Mouse (Mus musculus) MEL (cell line): ENCODE results near the gene Gphb5. TPM values are rescaled to one million over a fixed set of nuclear protein-coding genes. Genes with fewer than 3 reads are reported as not detected.

Source experiments
- DNase-seq: peaks from one replicate; pipeline ENCODE4 v3.0.0; 2011; ENCODE audit warnings: low read depth, low spot score
- H3K27ac ChIP-seq: 2 replicates; pipeline ENCODE4 v1.5.1; 2012; ENCODE audit warnings: low read depth, mild to moderate bottlenecking, control low read depth, low read length, moderate library complexity; ENCODE audit not compliant: control insufficient read depth
- H3K27me3 ChIP-seq, 2 experiments: fragments of 150-350 bp in 1 of 2; sonication (generic) in 1 of 2; 2 replicates each; pipeline ENCODE4 v1.6.1; 2012; ENCODE audit warnings: low read length in 2 of 2, mild to moderate bottlenecking in 2 of 2, improper control_type of control experiment in 1 of 2, moderate library complexity in 1 of 2; ENCODE audit not compliant: insufficient read depth in 2 of 2, control insufficient read depth in 1 of 2
- H3K36me3 ChIP-seq, 2 experiments: 2 replicates each; pipeline ENCODE4 v1.6.1; 2012 to 2014; ENCODE audit warnings: low read length in 2 of 2, improper control_type of control experiment in 1 of 2, inconsistent platforms in 1 of 2, mild to moderate bottlenecking in 1 of 2; ENCODE audit not compliant: insufficient read depth in 2 of 2, control insufficient read depth in 1 of 2
- H3K4me1 ChIP-seq, 2 experiments: fragments of 150-350 bp in 1 of 2; sonication (generic) in 1 of 2; 2 replicates each; pipeline ENCODE4 v1.6.1; 2012; ENCODE audit warnings: low read length in 2 of 2, improper control_type of control experiment in 1 of 2, mild to moderate bottlenecking in 1 of 2; ENCODE audit not compliant: insufficient read depth in 2 of 2, control insufficient read depth in 1 of 2
- H3K4me3 ChIP-seq, 2 experiments: fragments of 150-350 bp in 1 of 2; sonication (generic) in 1 of 2; 2 replicates each; pipeline ENCODE4 v1.5.1; 2012; ENCODE audit warnings: low read depth in 2 of 2, low read length in 2 of 2, mild to moderate bottlenecking in 2 of 2, moderate library complexity in 2 of 2, control low read depth in 1 of 2, improper control_type of control experiment in 1 of 2; ENCODE audit not compliant: control insufficient read depth in 1 of 2, insufficient read depth in 1 of 2
- H3K79me2 ChIP-seq: 2 replicates; pipeline ENCODE4 v1.6.1; 2012; ENCODE audit warnings: mild to moderate bottlenecking, low read length, moderate library complexity; ENCODE audit not compliant: control insufficient read depth, poor library complexity, insufficient read depth
- H3K9ac ChIP-seq: 2 replicates; pipeline ENCODE4 v1.6.1; 2012; ENCODE audit warnings: low read depth, mild to moderate bottlenecking, control low read depth, low read length, moderate library complexity; ENCODE audit not compliant: control insufficient read depth, poor library complexity, severe bottlenecking
- H3K9me3 ChIP-seq: fragments of 150-350 bp; sonication (generic); replicated peaks from 2 replicates; pipeline ENCODE4 v1.6.1; 2012; ENCODE audit warnings: mild to moderate bottlenecking, low read length, improper control_type of control experiment, moderate library complexity; ENCODE audit not compliant: insufficient read depth
- CHD1 ChIP-seq: IDR thresholded peaks from 2 replicates; pipeline ENCODE4 v1.6.1; 2012; ENCODE audit warnings: low read depth, mild to moderate bottlenecking, inconsistent platforms, low read length, improper control_type of control experiment
- CTCF ChIP-seq, 3 experiments: IDR thresholded peaks in 2 of 3; conservative IDR thresholded peaks in 1 of 3; 2 replicates each; pipeline ENCODE4 v1.5.1; 2011 to 2012; ENCODE audit warnings: low read length in 3 of 3, low read depth in 2 of 3, mild to moderate bottlenecking in 2 of 3, improper control_type of control experiment in 1 of 3, inconsistent platforms in 1 of 3, mixed read lengths in 1 of 3, moderate library complexity in 1 of 3; ENCODE audit not compliant: control insufficient read depth in 1 of 3, insufficient read depth in 1 of 3, poor library complexity in 1 of 3, severe bottlenecking in 1 of 3
- ELF1 ChIP-seq: IDR thresholded peaks from 2 replicates; pipeline ENCODE4 v1.6.1; 2014; ENCODE audit warnings: low read depth, mild to moderate bottlenecking, inconsistent platforms, low read length, improper control_type of control experiment, moderate library complexity
- GATA1 ChIP-seq: IDR thresholded peaks from 2 replicates; pipeline ENCODE4 v1.6.1; 2011; ENCODE audit warnings: low read depth, low read length, improper control_type of control experiment
- JUND ChIP-seq: IDR thresholded peaks from 2 replicates; pipeline ENCODE4 v1.6.1; 2011; ENCODE audit warnings: low read depth, mild to moderate bottlenecking, improper control_type of control experiment, low read length
- MAFK ChIP-seq: IDR thresholded peaks from 2 replicates; pipeline ENCODE4 v1.6.1; 2011; ENCODE audit warnings: low read depth, mild to moderate bottlenecking, low read length, improper control_type of control experiment, borderline replicate concordance
- MAZ ChIP-seq: IDR thresholded peaks from 2 replicates; pipeline ENCODE4 v1.6.1; 2012; ENCODE audit warnings: low read depth, mild to moderate bottlenecking, inconsistent platforms, low read length, improper control_type of control experiment
- MYB ChIP-seq: IDR thresholded peaks from 2 replicates; pipeline ENCODE4 v1.6.1; 2011; ENCODE audit warnings: mild to moderate bottlenecking, low read depth, low read length, improper control_type of control experiment
- MYC ChIP-seq: IDR thresholded peaks from 2 replicates; pipeline ENCODE4 v1.6.1; 2011; ENCODE audit warnings: low read depth, mild to moderate bottlenecking, low read length, improper control_type of control experiment, moderate library complexity
- NELFE ChIP-seq: IDR thresholded peaks from 2 replicates; pipeline ENCODE4 v1.6.1; 2011; ENCODE audit warnings: low read depth, low read length, improper control_type of control experiment
- POLR2A ChIP-seq, 2 experiments: IDR thresholded peaks; 2 replicates each; pipeline ENCODE4 v1.6.1; 2011 to 2012; ENCODE audit warnings: low read length in 2 of 2, mild to moderate bottlenecking in 2 of 2, control low read depth in 1 of 2, improper control_type of control experiment in 1 of 2, low read depth in 1 of 2, moderate library complexity in 1 of 2; ENCODE audit not compliant: control insufficient read depth in 1 of 2, insufficient read depth in 1 of 2, poor library complexity in 1 of 2
- RAD21 ChIP-seq: IDR thresholded peaks from 2 replicates; pipeline ENCODE4 v1.6.1; 2011; ENCODE audit warnings: mild to moderate bottlenecking, low read depth, low read length, improper control_type of control experiment
- RCOR1 ChIP-seq: IDR thresholded peaks from 2 replicates; pipeline ENCODE4 v1.6.1; 2012; ENCODE audit warnings: low read depth, mild to moderate bottlenecking, inconsistent platforms, low read length, improper control_type of control experiment
- SMC3 ChIP-seq: IDR thresholded peaks from 2 replicates; pipeline ENCODE4 v1.6.1; 2011; ENCODE audit warnings: low read depth, low read length, improper control_type of control experiment
- TBP ChIP-seq: IDR thresholded peaks from 2 replicates; pipeline ENCODE4 v1.8.0; 2011; ENCODE audit warnings: low read depth, low read length, improper control_type of control experiment
- TCF12 ChIP-seq: IDR thresholded peaks from 2 replicates; pipeline ENCODE4 v1.6.1; 2014; ENCODE audit warnings: low read depth, mild to moderate bottlenecking, inconsistent platforms, low read length, improper control_type of control experiment, moderate library complexity
- USF2 ChIP-seq, 2 experiments: IDR thresholded peaks; 2 replicates each; pipeline ENCODE4 v1.6.1; 2011 to 2012; ENCODE audit warnings: improper control_type of control experiment in 2 of 2, low read length in 2 of 2, borderline replicate concordance in 1 of 2, inconsistent platforms in 1 of 2, low read depth in 1 of 2, mild to moderate bottlenecking in 1 of 2; ENCODE audit not compliant: insufficient read depth in 1 of 2
- ZC3H11A ChIP-seq: IDR thresholded peaks from 2 replicates; pipeline ENCODE4 v1.6.1; 2012; ENCODE audit warnings: low read depth, mild to moderate bottlenecking, inconsistent platforms, low read length, improper control_type of control experiment
- ZKSCAN1 ChIP-seq: IDR thresholded peaks from 2 replicates; pipeline ENCODE4 v1.6.1; 2012; ENCODE audit warnings: low read depth, mild to moderate bottlenecking, inconsistent platforms, low read length, improper control_type of control experiment, moderate library complexity
- polyA plus RNA-seq, 2 experiments: library from polyadenylated mRNA; stranded (reverse) in 1 of 2; unstranded in 1 of 2; fragments of >175 nt in 1 of 2; fragments of >200 nt in 1 of 2; gene quantifications; 2 replicates each; pipeline versions ENCODE4 v1.2.1 to v1.2.4; 2012; ENCODE audit warnings: low replicate concordance in 2 of 2, low read depth in 1 of 2; ENCODE audit not compliant: insufficient read length in 2 of 2, insufficient read depth in 1 of 2, missing spikeins in 1 of 2
- total RNA-seq: library from RNA; depleted of rRNA; stranded (reverse); fragments of 300-350 nt; gene quantifications from 2 replicates; pipeline ENCODE4 v1.2.3, GENCODE M21; 2012

Gene Gphb5
- total and polyA plus RNA-seq, 3 experiments: not detected

DNA sequence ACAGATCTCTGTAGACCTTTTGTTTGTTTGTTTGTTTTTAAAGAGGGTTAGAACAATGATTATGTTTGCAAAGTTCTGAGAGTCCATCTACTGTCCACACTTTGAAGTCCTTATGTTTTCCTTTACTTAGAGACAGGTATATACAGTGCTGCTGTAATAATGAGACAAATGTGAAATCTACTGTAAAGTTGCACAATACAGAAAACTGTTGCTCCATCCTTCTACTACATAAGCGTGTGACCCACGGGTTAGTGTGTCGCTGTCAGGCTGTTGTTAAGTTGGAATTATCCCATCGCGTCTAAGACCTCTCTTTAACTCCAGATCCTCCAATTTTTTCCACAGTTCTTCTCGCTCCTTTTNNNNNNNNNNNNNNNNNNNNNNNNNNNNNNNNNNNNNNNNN lies 36.9 kb upstream of the Gphb5 start:
- no peak overlapping the region for H3K27ac ChIP-seq
- no peak overlapping the region for H3K9ac ChIP-seq
- no peaks in the 10 kb centered on the region; a peak in 1 of 4 replicates for H3K36me3 ChIP-seq
- TF ChIP-seq USF2 (IDR thresholded peaks at IDR 0.05; ENCODE audit: borderline replicate concordance in 1 of 2, insufficient read depth in 1 of 2, low read depth in 1 of 2, low read length in 2 of 2): no peak
- no peak for TF ChIP-seq NELFE
- TF ChIP-seq JUND: no peak
- TF ChIP-seq TCF12: no peak
- no peak for TF ChIP-seq MYB
- TF ChIP-seq MYC: no peak
- no peak for TF ChIP-seq MAZ
- TF ChIP-seq ELF1: no peak
- TF ChIP-seq, all 39 proteins: peak for 0
- Histone ChIP-seq H3K27me3 (no peaks in the 10 kb centered on the region), H3K4me3 (no peak overlapping the region), H3K9me3 (no peaks in the 10 kb centered on the region), H3K4me1 (no peaks in the 10 kb centered on the region), H3K79me2 (no peaks in the 10 kb centered on the region)
- no peak for DNase-seq

- H3K4me3 ChIP-seq: no peak overlapping the region
- no peaks in the 10 kb centered on the region for H3K9me3 ChIP-seq
- no peaks in the 10 kb centered on the region for H3K79me2 ChIP-seq
- no peak overlapping the region for H3K27ac ChIP-seq
- peak; percentile 60 for DNase-seq
- TF ChIP-seq ZKSCAN1: no peak
- no peak for TF ChIP-seq MYB
- peak; percentile 65 for TF ChIP-seq SMC3
- no peak for TF ChIP-seq TCF12
- no peak for TF ChIP-seq POLR2A (IDR thresholded peaks at IDR 0.05; ENCODE audit: control insufficient read depth in 1 of 2, insufficient read depth in 1 of 2, low read depth in 1 of 2, low read length in 2 of 2, poor library complexity in 1 of 2)
- no peak for TF ChIP-seq TBP
- TF ChIP-seq RAD21: peak; percentile 42
- no peak for TF ChIP-seq MAFK
- TF ChIP-seq JUND: no peak
- TF ChIP-seq CTCF (IDR thresholded peaks at IDR 0.05 in 2 of 3, conservative IDR thresholded peaks at IDR 0.05 in 1 of 3; ENCODE audit: control insufficient read depth in 1 of 3, insufficient read depth in 1 of 3, low read depth in 2 of 3, low read length in 3 of 3, poor library complexity in 1 of 3, severe bottlenecking in 1 of 3): peak in 2 of 3 experiments; percentile 34 to 56; a peak in 4 of 6 replicates
- TF ChIP-seq RCOR1: no peak
- TF ChIP-seq GATA1: no peak
- 0 out of 2 replicates have a peak, but pooled peaks have one; percentile 24 for TF ChIP-seq ZC3H11A
- TF ChIP-seq CHD1: no peak
- TF ChIP-seq, all 39 proteins: peak for 4
- Histone ChIP-seq H3K36me3 (no peaks in the 10 kb centered on the region), H3K9ac (no peak overlapping the region), H3K27me3 (no peaks in the 10 kb centered on the region), H3K4me1 (no peaks in the 10 kb centered on the region)
These were observed 36.4 kb upstream of the Gphb5 start for GRCm38 (mm10) chr12:75453027-75453426.
